Mouse (Mus musculus) left cerebral cortex, adult 9 months (tissue): ENCODE measurements around the gene Dab1.

ENCODE experiments used
- DNase-seq, 2 experiments: peaks; one replicate each; pipeline ENCODE4 v3.0.0; 2022; ENCODE audit warnings: low spot score in 2 of 2

Dab1 gene

GRCm38 (mm10) chr4:103700392-103700791, 81.2 kb downstream of the Dab1 start:
- no peak for DNase-seq

- no peak for DNase-seq
Observed at GRCm38 (mm10) chr4:103702137-103702536, 83.0 kb downstream of the Dab1 start.

- DNase-seq = no peak
Observed at GRCm38 (mm10) chr4:103704477-103704876, 85.3 kb downstream of the Dab1 start.

- DNase-seq = no peak
Observed at GRCm38 (mm10) chr4:103706501-103706900, 87.3 kb downstream of the Dab1 start.

GRCm38 (mm10) chr4:103707140-103707539, 88.0 kb downstream of the Dab1 start:
- DNase-seq = no peak

- no peak for DNase-seq
Observed at GRCm38 (mm10) chr4:103711353-103711752, 92.2 kb downstream of the Dab1 start.

GRCm38 (mm10) chr4:103713921-103714320, 94.8 kb downstream of the Dab1 start:
- no peak for DNase-seq

GRCm38 (mm10) chr4:103714991-103715390, 95.8 kb downstream of the Dab1 start:
- DNase-seq = no peak

GRCm38 (mm10) chr4:103715568-103715967, 96.4 kb downstream of the Dab1 start:
- no peak for DNase-seq

GRCm38 (mm10) chr4:103722738-103723137, 103.6 kb downstream of the Dab1 start:
- DNase-seq = no peak

- no peak for DNase-seq
Observed at GRCm38 (mm10) chr4:103726486-103726885, 107.3 kb downstream of the Dab1 start.

- no peak for DNase-seq
Observed at GRCm38 (mm10) chr4:103737185-103737584, 118.0 kb downstream of the Dab1 start.

- no peak for DNase-seq
Observed at GRCm38 (mm10) chr4:103751249-103751855, 132.2 kb downstream of the Dab1 start.

- DNase-seq = no peak
Observed at GRCm38 (mm10) chr4:103754561-103754960, 135.4 kb downstream of the Dab1 start.

- no peak for DNase-seq
Observed at GRCm38 (mm10) chr4:103757241-103757640, 138.1 kb downstream of the Dab1 start.

- peak in 1 of 2 experiments; percentile 57 for DNase-seq
Observed at GRCm38 (mm10) chr4:103762416-103762815, 143.3 kb downstream of the Dab1 start.

- DNase-seq = no peak
Observed at GRCm38 (mm10) chr4:103775712-103776111, 156.6 kb downstream of the Dab1 start.

- DNase-seq = no peak
Observed at GRCm38 (mm10) chr4:103781398-103781797, 162.2 kb downstream of the Dab1 start.

GRCm38 (mm10) chr4:103783561-103784247, 164.5 kb downstream of the Dab1 start:
- DNase-seq = no peak

- DNase-seq = no peak
Observed at GRCm38 (mm10) chr4:103793589-103794312, 174.6 kb downstream of the Dab1 start.

- peak in 1 of 2 experiments; percentile 33 for DNase-seq
Observed at GRCm38 (mm10) chr4:103796416-103796815, 177.3 kb downstream of the Dab1 start.

- no peak for DNase-seq
Observed at GRCm38 (mm10) chr4:103802439-103802838, 183.3 kb downstream of the Dab1 start.

- no peak for DNase-seq
Observed at GRCm38 (mm10) chr4:103804461-103804860, 185.3 kb downstream of the Dab1 start.
